Mouse (Mus musculus): ENCODE data around the gene Sim2.

Sim2 gene

DNA sequence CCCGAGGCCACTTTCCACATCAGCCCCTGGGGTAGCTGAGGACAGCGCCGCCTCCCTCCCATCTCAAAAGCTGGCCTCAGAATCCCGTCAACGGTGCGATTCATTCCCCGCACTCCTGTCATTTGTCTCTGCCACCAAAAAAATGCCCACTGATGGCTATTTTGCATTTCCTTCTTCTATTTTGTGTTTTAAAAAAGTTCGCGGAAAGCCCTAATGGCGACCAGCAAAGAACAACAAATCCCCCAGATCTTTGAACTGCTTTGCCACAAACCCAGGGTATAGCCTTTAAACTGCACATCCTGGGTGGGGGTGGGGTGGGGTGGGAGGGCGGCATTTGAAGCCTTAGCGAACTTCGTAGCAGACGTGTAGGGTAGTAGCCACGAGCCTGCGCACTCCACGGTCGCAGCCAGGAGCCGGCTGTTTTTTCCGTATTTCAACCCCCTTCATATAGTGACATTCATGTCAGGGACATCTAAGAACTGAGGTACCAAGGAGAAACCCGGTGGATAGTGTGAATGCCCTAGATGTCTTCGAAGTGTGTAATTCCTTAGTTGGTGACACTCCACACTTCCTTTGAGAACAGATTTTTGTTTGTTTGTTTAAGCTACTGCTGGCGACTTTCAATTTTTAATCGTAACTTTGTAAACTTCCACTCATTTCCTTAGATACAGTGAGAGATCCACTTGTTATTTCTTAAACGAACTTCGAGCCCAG, 10.5 kb downstream of the Sim2 start:
- in situ Hi-C loops (cut with MboI): no loop called here

DNA sequence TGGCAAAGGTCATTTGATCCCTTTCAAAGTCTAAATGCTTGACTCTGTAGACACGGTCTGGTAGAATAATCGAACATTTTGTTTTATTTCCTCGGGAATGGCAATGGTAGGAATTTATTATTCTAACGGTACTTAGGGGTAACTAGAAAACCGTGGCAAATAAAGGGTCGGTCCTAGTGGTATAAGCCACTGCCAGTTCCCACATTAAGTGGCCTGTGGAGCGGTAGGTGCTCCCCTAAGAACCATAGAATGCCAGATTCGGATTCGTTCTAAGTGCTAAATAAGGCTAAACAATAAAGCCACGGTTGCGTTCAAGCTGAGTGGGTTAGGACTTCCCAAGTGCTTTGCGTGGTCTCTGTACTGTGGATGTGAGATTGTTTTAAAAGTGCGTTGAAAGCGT, 11.7 kb downstream of the Sim2 start:
- in situ Hi-C loops (cut with MboI): no loop called here

DNA sequence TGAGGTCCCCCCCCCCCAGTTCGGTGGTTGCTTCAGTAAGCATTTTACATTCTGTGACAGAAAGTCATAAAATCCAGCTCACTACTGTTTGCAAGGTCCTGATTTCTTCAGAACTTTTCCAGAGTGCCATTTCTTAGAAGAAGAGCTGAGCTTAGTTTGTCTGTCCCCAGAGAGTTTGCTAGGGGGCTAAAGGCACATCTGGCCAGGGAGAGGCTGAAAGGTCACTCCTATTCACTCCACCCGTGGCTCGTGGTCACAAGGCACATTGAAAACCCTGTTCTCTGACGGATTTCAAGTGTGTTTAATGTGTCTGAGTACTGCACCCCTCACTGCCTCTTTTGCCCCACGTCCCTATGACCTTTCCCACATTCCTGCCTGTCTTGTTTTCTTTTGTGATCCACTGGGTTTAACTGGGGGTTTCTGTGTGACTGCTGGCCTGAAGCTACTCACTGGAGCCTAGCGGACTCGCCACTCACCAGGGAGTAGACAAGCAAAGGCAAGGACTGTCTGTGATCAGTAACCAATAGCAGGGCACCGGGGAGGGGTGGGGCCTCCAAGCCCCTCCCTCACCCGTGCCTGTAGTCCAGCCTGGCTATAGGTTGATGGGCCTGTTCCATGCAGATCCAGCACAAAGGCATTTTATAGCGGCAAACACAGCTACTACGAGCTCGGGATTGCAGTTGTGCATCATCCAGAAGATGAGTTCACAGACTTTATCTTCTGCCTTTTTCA, 13.2 kb downstream of the Sim2 start:
- in situ Hi-C loops (cut with MboI): no loop called here

DNA sequence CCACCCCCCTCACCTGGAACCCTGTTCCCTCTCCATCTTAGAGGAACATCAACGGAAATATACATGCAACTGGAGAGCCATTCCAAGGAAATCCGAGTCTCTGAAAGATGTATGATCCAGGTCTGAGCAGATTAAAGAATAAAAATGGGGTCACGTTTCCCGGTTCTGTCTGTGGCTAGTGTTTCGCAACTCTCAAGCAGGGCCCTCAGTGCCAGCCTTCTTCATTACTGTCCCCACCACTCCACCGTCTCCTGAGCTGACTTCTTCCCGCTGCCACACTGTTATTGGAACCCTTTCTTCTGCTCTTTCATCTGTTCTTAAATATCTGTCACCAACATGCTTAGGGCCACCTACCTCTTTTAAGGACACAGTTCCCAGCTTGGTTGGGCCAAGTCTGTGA, 28.4 kb downstream of the Sim2 start:
- in situ Hi-C loops (cut with MboI): no loop called here

DNA sequence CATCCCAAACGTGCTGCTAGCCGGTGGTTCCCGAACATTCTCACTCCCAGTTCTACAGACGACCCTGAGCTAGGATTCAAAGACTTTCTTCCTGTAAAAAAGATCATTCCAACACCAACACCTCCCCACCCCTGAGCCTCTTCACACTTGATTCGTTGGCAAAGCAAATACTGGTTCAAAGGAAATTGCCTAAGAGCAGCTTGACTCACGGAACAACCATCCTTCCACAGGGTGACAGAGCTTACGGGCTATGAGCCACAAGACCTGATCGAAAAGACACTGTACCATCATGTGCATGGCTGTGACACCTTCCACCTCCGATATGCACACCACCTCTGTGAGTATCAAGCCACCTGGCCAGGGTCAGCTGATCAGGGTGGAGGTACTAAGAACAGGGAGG, 30.0 kb downstream of the Sim2 start:
- in situ Hi-C loops (cut with MboI): no loop called here

DNA sequence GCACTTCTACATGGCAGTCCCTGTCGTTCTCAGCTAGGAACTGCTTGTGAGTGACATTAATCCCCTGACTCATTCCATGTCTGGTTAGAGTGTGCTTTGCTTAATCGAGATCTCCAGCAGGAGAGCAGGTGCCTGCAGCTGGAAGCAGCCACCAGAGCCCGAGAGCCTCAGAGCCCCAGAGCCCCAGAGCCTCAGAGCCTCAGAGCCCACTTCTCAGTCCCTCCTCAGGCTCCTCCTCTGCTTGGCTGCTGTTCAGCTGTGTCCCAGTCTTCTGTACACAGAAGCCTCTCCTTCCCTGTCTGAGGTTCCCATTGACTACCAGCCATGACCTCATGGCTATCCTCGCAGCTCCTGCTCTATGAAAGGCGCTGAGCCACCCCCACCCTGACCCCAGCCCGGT, 32.6 kb downstream of the Sim2 start:
- in situ Hi-C loops (cut with MboI): no loop called here

DNA sequence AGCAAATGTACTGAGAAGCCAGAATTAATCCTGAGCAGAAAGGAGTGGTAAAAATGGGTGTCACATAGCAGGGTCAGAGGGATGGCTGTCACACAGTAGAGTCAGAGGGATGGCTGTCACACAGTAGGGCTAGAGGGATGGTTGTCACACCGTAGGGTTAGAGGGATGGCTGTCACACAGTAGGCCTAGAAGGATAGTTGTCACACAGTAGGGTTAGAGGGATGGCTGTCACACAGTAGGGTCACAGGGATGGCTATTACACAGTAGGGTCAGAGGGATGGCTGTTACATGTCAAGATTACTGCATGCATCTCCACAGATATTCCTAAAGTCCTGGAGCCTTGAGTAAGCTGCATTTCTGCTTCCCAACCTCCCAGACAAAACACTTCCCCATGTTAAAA, 33.7 kb downstream of the Sim2 start:
- in situ Hi-C loops (cut with MboI): no loop called here

DNA sequence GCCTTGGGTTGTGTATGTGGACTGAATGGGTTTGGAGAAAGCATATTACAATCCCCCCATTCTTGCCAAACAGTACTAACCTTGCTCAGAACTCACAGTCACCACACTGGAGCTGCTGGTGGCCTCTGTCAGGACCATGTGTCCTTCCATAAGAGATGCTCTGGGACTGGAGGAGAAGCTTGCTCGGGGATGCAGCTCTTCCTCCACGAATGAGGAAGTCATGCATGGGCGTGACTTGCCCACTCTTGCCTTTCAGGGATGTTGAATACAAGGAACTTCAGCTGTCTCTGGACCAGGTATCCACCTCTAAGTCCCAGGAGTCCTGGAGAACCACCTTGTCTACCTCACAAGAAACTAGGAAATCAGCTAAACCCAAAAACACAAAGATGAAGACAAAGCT, 37.6 kb downstream of the Sim2 start:
- in situ Hi-C loops (cut with MboI): no loop called here

DNA sequence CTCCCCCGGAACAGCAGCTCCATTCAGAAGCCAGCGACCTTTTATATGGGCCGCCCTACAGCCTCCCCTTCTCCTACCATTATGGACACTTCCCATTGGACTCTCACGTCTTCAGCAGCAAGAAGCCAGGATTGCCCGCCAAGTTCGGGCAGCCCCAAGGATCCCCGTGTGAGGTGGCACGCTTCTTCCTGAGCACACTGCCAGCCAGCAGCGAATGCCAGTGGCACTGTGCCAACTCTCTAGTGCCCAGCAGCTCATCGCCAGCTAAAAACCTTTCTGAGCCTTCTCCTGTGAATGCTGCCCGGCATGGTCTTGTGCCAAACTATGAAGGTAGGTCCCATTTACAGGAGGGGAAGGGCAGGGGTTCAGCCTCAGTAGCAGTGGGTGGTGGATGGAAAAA, 38.5 kb downstream of the Sim2 start:
- in situ Hi-C loops (cut with MboI): no loop called here

DNA sequence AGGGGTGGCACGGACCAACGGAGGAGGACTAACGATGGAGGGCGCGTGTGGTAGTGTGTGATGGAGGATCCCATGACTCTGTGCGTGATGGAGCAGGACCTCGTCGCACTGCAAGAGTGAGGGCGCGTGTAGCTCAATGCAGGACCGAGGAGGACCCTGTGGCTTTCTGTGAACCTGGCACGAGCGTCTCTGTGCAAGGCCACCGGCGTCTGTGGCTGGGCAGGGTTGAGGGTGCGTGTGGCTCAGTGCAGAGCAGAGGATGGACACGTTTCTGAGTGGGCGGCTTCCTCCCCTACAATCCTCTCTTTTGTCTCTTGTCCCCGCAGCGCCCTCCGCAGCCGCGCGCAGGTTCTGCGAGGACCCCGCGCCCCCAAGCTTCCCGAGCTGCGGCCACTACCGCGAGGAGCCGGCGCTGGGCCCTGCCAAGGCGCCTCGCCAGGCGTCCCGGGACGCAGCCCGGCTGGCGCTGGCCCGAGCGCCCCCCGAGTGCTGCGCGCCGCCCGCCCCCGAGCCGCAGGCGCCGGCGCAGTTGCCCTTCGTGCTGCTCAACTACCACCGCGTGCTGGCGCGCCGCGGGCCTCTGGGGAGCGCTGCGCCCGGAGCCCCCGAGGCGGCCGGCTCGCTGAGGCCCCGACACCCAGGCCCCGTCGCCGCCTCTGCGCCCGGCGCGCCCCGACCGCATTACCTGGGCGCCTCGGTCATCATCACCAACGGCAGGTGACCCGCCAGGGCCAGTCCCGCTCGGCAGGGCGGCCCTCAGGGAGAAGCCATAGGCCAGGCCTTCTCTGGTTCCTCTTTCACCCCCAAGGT, 40.6 kb downstream of the Sim2 start:
- in situ Hi-C loops (cut with MboI): no loop called here

DNA sequence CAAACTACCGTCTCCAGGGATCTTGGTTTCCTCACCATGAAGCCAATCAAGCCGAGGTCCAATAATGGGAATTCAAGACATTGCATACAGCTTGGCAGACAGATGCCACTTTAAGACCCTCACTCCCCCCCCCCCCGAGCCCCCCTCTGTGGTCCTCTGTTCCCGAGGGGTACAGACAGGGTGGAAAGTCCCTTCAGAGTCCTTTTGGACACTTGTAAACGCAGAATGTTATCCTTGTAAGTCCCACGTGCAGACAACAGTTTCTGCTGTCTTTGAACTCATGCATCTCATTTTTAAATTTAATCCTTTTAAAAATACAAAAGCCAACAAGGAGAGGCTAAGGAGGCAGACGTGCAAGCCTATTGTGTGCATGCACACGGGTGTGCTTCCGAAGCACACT, 41.5 kb downstream of the Sim2 start:
- in situ Hi-C loops (cut with MboI): no loop called here

DNA sequence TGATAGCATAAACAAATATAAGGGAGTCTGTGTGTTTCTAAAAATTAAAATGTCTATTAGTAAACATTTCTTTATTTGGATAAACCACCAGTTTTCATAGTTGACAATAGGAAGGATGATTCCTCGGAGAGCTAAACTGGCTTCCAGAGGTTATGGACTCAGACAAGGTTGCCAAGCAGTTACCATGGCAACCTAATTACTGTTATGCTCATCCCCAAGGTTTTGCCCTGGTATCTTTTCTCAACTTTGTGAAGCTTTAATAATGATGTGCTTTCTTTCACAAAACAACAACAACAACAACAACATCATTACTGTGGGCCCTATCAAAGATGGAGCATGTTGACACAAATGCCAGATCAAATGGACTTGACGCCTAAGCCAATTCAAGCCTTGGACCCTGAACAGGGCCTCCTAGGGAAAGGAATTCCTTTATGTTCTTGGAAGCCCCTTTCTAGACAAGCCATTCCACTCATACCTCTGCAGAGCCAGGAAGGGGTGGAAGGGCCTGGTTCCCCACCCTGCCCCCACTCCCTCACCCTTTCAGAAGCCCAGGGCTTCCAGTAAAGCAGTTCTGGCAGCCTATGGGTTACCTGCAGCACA, 43.6 kb downstream of the Sim2 start:
- in situ Hi-C loops (cut with MboI): no loop called here

DNA sequence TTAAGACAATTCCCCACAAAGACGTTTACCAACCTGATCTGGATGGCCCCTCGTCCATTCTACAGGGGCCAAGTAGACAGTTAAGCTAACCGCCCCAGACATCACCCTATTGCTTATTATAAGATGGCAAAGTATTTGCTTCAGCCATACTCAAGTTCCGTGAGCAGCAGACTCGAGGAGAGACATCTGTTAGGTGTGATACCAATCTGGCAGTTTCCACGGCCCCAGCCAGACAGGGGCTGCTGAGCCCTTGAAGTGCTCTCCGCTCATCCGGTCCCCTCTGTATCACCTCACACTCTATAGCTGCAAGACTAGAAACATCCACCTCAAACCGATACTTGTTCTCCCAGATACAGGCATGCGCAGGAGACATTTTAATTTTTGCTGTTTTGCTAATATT, 49.5 kb downstream of the Sim2 start:
- in situ Hi-C loops (cut with MboI): no loop called here

DNA sequence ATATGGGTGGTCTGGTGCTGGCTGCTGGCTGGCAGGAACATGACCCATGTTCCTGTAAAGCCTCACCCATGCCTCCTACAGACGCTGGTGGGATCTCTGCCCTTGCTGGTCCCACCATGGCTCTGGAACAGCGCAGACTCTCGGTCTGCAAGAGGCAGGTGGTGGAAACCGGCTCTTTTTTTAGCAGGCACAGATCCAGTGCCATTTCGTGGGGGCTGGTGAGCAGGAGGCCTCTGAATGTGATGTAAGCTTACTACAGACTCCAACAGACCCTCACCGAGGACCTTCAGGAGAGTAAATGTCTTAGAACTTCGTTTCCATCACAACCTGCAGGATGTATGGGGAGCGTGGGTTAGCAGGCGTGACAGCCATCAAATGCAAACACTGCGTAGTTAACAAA, 56.0 kb downstream of the Sim2 start:
- in situ Hi-C loops (cut with MboI): no loop called here

DNA sequence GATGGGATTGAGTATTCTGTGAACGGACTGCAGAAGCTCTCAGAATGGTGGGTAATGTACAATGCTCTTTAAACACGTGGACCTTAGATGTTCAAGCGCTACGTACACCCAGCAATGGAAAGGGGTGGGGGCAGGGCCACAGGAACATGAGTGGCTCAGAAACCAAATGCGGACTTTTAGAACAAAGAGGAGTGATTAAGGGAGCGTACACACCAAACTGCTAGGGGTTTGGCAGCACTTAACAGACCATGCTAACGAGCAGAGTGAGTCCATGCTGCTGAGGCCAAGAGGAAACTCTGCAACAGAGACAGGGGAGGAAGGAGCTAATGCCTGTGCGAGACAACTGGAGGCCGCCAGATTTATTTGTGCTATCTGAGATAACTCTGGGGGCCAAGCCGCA, 58.6 kb downstream of the Sim2 start:
- in situ Hi-C loops (cut with MboI): no loop called here

DNA sequence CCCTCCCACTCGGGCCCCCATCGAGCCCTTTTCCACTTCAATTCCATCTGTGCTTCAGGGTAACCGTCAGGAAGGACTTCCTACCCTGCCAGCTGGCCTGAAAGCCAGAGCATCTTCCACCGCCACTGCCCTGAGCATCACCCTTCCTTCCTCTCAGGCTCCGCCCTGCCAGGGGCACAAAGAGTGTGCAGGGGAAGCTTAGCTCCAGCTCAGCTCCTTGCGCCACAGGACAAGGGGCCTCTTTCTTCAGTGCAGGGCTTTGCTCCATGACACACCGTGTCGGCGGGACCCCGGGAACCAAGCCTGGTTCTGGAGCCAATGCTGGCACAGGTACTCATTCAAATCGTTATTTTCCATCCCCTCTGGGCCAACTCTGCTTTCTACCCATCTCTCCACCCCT, 63.4 kb downstream of the Sim2 start:
- in situ Hi-C loops (cut with MboI): no loop called here

DNA sequence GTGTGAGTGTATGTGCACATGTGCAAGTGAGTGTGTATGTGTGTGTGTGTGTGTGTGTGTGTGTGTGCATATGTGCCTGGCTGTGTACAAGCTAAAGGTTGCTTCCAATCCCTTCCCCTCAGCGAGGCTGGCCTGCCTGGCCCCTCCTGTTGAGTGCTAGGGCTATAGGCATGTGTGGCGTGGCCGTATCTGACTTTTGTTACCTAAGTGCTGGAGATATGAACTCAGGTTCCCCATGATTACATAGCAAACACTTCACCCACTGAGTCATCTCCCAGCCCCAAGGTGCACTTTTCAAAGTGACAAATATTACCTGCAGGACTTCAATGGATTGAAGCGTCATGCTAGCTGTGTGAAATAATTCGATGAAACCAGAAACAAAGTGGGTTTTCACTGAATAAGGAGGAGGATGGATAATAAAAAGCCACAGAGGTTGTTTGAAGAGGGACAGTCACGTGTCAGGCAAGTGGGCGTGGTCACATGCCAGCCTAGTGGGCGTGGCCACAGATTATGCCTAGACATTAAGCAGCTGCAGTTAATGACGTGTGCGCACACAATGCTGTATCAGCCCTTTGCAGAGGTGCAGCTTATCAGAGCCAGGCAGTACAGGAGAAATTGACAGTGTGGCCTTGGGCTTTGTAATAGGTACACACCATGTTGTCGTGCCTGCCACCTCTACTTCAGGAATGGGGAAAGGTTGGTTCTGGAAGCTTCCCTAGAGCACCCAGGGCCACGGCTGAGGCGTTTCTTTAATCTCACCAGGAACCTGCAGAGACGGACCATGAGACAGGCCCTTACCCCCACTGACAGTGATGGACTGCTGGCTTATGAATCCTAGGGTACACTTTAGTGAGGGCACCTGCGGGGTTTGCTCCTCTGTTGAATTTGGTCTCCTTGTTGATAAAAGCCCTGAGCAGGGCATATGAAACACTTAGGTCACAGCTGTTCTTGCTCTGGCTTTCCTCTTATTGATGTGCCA, 65.7 kb downstream of the Sim2 start:
- in situ Hi-C loops (cut with MboI): no loop called here

DNA sequence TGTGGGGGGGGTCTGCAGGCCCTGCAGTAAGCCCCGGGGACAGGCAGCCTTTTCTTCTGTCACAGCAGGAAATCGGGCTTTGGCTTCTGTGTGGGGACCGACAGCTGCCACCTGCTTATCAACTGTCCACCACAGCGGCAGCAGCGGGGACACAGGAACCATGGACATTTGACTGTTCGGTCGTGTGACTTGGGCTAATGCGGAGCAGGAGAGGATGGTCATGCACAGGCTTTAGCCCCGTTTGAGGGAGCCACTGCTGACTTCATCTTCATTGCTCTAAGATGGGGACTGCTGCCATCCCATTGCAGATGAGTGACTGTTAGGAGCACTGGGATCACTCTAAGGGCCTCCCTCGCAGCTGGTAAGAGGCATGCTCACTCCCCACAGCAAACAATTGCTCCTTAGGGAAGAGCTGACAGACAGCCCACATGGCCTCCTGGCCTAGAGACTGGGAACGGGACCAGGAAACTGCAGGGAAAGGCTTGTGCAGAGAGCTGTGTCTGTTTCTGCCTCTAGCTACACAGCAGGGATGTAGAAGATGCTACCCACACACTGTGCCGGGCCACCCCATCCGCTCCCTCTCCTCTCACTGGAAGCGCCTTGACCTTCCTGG, 70.4 kb downstream of the Sim2 start:
- in situ Hi-C loops (cut with MboI): no loop called here

DNA sequence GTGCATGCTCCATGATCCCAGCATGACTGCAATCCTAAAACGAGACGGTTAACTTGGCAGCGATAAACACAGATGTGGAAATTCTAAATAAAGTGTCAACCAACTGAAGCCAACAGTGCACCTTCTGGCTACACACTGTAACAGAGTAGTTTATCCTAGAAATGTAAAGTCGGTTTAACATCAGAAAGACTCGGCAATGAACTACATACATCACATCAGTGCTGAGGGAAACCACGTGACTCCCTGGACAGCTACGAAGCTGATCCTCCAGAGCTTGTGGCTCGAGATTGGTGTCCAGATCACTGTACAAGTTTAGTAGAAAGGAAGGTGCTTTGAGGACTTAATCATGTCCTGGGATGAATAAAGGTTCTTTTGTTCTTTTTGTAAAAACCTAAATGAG, 73.1 kb downstream of the Sim2 start:
- in situ Hi-C loops (cut with MboI): no loop called here

DNA sequence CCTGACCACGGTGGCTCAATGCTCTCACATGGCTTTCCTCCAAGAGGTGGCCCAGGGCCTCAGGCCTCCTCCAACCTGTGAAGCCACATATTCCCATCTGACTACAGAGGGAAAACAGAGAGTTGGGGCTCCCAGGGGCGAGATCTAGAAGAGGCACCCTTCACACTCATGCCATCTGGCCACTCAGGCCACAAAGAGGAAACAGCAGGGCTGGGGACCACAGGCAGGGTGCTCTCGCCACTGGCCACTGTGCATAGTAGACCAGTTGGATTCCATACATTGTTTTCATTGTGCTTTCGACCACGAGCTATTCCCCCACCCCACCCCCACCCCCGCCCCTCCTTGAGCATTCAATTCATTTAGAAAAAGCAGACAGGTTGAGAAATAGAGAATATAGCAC, 77.3 kb downstream of the Sim2 start:
- in situ Hi-C loops (cut with MboI): no loop called here

DNA sequence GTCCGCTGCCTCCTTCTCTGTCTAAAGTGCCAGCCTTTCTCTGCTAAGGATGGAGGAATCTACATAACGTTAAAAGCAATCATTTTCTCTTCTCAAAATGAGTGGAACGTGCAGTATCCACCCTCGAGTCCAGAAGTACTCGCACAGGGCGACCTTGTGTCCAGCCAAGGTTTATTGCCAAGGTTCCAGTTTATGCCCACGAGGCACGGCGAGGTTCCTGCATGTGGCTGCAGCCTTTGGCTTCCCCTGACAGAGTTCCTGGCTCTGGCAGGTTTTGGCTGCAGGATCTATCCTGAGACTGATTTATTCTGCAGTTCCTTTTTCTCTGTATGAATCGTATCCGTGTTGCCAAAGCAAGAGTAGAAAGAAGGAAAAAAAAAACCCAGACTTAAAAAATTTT, 78.3 kb downstream of the Sim2 start:
- in situ Hi-C loops (cut with MboI): no loop called here

All from mature B cell (primary cell).